Mouse (Mus musculus): Measurements from ENCODE around the gene Gm45233. TPM values are rescaled to one million over a fixed set of nuclear protein-coding genes. Genes with fewer than 3 reads are reported as not detected.

The Gm45233 gene
- total RNA-seq (2012; rRNA removed) = not detected in 2 replicates

GRCm38 (mm10) chr7:43443917-43444293 is at the start of gene Gm45233, which contains the start of gene Etfb:
Gm45233 (plus strand) TSS chr7:43444128.
Etfb (plus strand) TSS chr7:43444083.
- TF ChIP-seq MAFK (IDR thresholded peaks at IDR 0.05; ENCODE audit: insufficient read depth, low read depth, low read length) = no peak
- TF ChIP-seq ZNF384 (IDR thresholded peaks at IDR 0.05; ENCODE audit: low read depth, low read length) = no peak
- TF ChIP-seq CHD2 (IDR thresholded peaks at IDR 0.05; ENCODE audit: low read depth, low read length) = peak; percentile 58; the same call in 1 of the 2 replicates
- no peak for TF ChIP-seq HCFC1 (IDR thresholded peaks at IDR 0.05; ENCODE audit: borderline replicate concordance, insufficient read depth, low read length)
- TF ChIP-seq ZC3H11A (IDR thresholded peaks at IDR 0.05; ENCODE audit: borderline replicate concordance, low read depth, low read length) = no peak
- peak within 1 kb of the TSS; percentile 81 for H3K9ac ChIP-seq (ENCODE audit: insufficient read depth, low read depth, low read length, poor library complexity, severe bottlenecking)
- no peaks in the 10 kb centered on the region for H3K9me3 ChIP-seq (ENCODE audit: control insufficient read depth, insufficient read depth, low read depth, low read length)
- in situ Hi-C loops (cut with MboI; ENCODE audit: low sequenced_read_pairs in 2 of 2, unreplicated experiment in 2 of 2) = no loop called here
- no peaks in the 10 kb centered on the region for H3K36me3 ChIP-seq (ENCODE audit: control insufficient read depth, insufficient read depth, low read length, poor library complexity, severe bottlenecking)
- H3K27ac ChIP-seq (ENCODE audit: insufficient read depth, low read depth, low read length, poor library complexity, severe bottlenecking) = peak within 1 kb of the TSS; percentile 46; the same call in 1 of the 2 replicates
- peaks cover 0 to 6% of the 10 kb centered on the region in 2 experiments; a peak in 3 of 4 replicates for H3K4me1 ChIP-seq (ENCODE audit: control insufficient read depth in 2 of 2, insufficient read depth in 2 of 2, low read length in 2 of 2, poor library complexity in 1 of 2)
- peak within 1 kb of the TSS; percentile 68 to 85 for H3K4me3 ChIP-seq (ENCODE audit: insufficient read depth in 1 of 2, low read depth in 1 of 2, low read length in 2 of 2, poor library complexity in 1 of 2, severe bottlenecking in 1 of 2)
- peak; percentile 94 for DNase-seq (ENCODE audit: low read depth, low spot score)

DNA sequence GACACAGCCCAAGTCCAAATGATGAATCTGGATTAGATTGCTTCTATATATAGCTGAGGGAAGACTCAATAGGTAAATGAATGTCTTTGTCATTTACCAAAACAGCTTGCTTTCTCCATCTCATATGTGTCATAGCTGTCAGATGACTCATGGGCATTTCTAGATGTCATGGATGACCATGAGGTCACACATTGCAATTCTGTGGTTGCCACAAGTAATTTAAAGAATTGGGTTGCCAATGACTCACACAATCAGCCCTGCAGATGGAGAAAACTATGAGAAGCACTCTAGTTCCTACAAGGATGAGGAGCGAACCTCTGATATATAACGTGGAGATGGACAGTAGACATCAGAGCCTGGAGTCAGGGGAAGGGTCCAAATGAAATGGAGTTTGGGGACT is 44.4 kb upstream of the Gm45233 start:
- DNase-seq (ENCODE audit: low read depth, low spot score) = no peak
- Histone ChIP-seq H3K9ac (ENCODE audit: insufficient read depth, low read depth, low read length, poor library complexity, severe bottlenecking) (no peak overlapping the region), H3K9me3 (ENCODE audit: control insufficient read depth, insufficient read depth, low read depth, low read length) (no peaks in the 10 kb centered on the region), H3K4me3 (ENCODE audit: insufficient read depth in 1 of 2, low read depth in 1 of 2, low read length in 2 of 2, poor library complexity in 1 of 2, severe bottlenecking in 1 of 2) (no peak overlapping the region), H3K4me1 (ENCODE audit: control insufficient read depth in 2 of 2, insufficient read depth in 2 of 2, low read length in 2 of 2, poor library complexity in 1 of 2) (no peaks in the 10 kb centered on the region), H3K27ac (ENCODE audit: insufficient read depth, low read depth, low read length, poor library complexity, severe bottlenecking) (no peak overlapping the region), H3K36me3 (ENCODE audit: control insufficient read depth, insufficient read depth, low read length, poor library complexity, severe bottlenecking) (no peaks in the 10 kb centered on the region)
- no peak for TF ChIP-seq ZC3H11A (IDR thresholded peaks at IDR 0.05; ENCODE audit: borderline replicate concordance, low read depth, low read length)
- no peak for TF ChIP-seq MAFK (IDR thresholded peaks at IDR 0.05; ENCODE audit: insufficient read depth, low read depth, low read length)
- TF ChIP-seq ZNF384 (IDR thresholded peaks at IDR 0.05; ENCODE audit: low read depth, low read length) = no peak
- no peak for TF ChIP-seq HCFC1 (IDR thresholded peaks at IDR 0.05; ENCODE audit: borderline replicate concordance, insufficient read depth, low read length)
- no peak for TF ChIP-seq CHD2 (IDR thresholded peaks at IDR 0.05; ENCODE audit: low read depth, low read length)
- in situ Hi-C loops (cut with MboI; ENCODE audit: low sequenced_read_pairs in 2 of 2, unreplicated experiment in 2 of 2) = no loop called here

GRCm38 (mm10) chr7:43402718-43403117 is 41.2 kb upstream of the Gm45233 start:
- TF ChIP-seq ZNF384 (IDR thresholded peaks at IDR 0.05; ENCODE audit: low read depth, low read length) (no peak), MAFK (IDR thresholded peaks at IDR 0.05; ENCODE audit: insufficient read depth, low read depth, low read length) (no peak), ZC3H11A (IDR thresholded peaks at IDR 0.05; ENCODE audit: borderline replicate concordance, low read depth, low read length) (no peak), CHD2 (IDR thresholded peaks at IDR 0.05; ENCODE audit: low read depth, low read length) (no peak), HCFC1 (IDR thresholded peaks at IDR 0.05; ENCODE audit: borderline replicate concordance, insufficient read depth, low read length) (no peak)
- Histone ChIP-seq H3K27ac (ENCODE audit: insufficient read depth, low read depth, low read length, poor library complexity, severe bottlenecking) (no peak overlapping the region), H3K4me1 (ENCODE audit: control insufficient read depth in 2 of 2, insufficient read depth in 2 of 2, low read length in 2 of 2, poor library complexity in 1 of 2) (no peaks in the 10 kb centered on the region), H3K36me3 (ENCODE audit: control insufficient read depth, insufficient read depth, low read length, poor library complexity, severe bottlenecking) (no peaks in the 10 kb centered on the region), H3K9ac (ENCODE audit: insufficient read depth, low read depth, low read length, poor library complexity, severe bottlenecking) (no peak overlapping the region), H3K9me3 (ENCODE audit: control insufficient read depth, insufficient read depth, low read depth, low read length) (no peaks in the 10 kb centered on the region), H3K4me3 (ENCODE audit: insufficient read depth in 1 of 2, low read depth in 1 of 2, low read length in 2 of 2, poor library complexity in 1 of 2, severe bottlenecking in 1 of 2) (no peak overlapping the region)
- no peak for DNase-seq (ENCODE audit: low read depth, low spot score)
- in situ Hi-C loops (cut with MboI; ENCODE audit: low sequenced_read_pairs in 2 of 2, unreplicated experiment in 2 of 2) = no loop called here

- TF ChIP-seq ZNF384 (IDR thresholded peaks at IDR 0.05; ENCODE audit: low read depth, low read length) = no peak
- no peak for TF ChIP-seq ZC3H11A (IDR thresholded peaks at IDR 0.05; ENCODE audit: borderline replicate concordance, low read depth, low read length)
- TF ChIP-seq CHD2 (IDR thresholded peaks at IDR 0.05; ENCODE audit: low read depth, low read length) = no peak
- no peak for TF ChIP-seq HCFC1 (IDR thresholded peaks at IDR 0.05; ENCODE audit: borderline replicate concordance, insufficient read depth, low read length)
- no peak for TF ChIP-seq MAFK (IDR thresholded peaks at IDR 0.05; ENCODE audit: insufficient read depth, low read depth, low read length)
- Histone ChIP-seq H3K4me3 (ENCODE audit: insufficient read depth in 1 of 2, low read depth in 1 of 2, low read length in 2 of 2, poor library complexity in 1 of 2, severe bottlenecking in 1 of 2) (no peak overlapping the region), H3K9me3 (ENCODE audit: control insufficient read depth, insufficient read depth, low read depth, low read length) (no peaks in the 10 kb centered on the region), H3K36me3 (ENCODE audit: control insufficient read depth, insufficient read depth, low read length, poor library complexity, severe bottlenecking) (no peaks in the 10 kb centered on the region), H3K27ac (ENCODE audit: insufficient read depth, low read depth, low read length, poor library complexity, severe bottlenecking) (no peak overlapping the region), H3K9ac (ENCODE audit: insufficient read depth, low read depth, low read length, poor library complexity, severe bottlenecking) (no peak overlapping the region), H3K4me1 (ENCODE audit: control insufficient read depth in 2 of 2, insufficient read depth in 2 of 2, low read length in 2 of 2, poor library complexity in 1 of 2) (peaks cover 0 to 2% of the 10 kb centered on the region in 2 experiments; a peak in 1 of 4 replicates)
- DNase-seq (ENCODE audit: low read depth, low spot score) = no peak
- in situ Hi-C loops (cut with MboI; ENCODE audit: low sequenced_read_pairs in 2 of 2, unreplicated experiment in 2 of 2) = no loop called here
Observed at GRCm38 (mm10) chr7:43407573-43407972, 36.4 kb upstream of the Gm45233 start.
